Mouse (Mus musculus): ENCODE results near the gene Exosc8.
A peak's percentile ranks its signal among the peaks of the same experiment; 100 is the strongest.
"Not testable (repeated sequence)": the region's sequence is repeated elsewhere in the genome, so short reads cannot be mapped to it uniquely, and the experiment has no call there.

Gene Exosc8

DNA sequence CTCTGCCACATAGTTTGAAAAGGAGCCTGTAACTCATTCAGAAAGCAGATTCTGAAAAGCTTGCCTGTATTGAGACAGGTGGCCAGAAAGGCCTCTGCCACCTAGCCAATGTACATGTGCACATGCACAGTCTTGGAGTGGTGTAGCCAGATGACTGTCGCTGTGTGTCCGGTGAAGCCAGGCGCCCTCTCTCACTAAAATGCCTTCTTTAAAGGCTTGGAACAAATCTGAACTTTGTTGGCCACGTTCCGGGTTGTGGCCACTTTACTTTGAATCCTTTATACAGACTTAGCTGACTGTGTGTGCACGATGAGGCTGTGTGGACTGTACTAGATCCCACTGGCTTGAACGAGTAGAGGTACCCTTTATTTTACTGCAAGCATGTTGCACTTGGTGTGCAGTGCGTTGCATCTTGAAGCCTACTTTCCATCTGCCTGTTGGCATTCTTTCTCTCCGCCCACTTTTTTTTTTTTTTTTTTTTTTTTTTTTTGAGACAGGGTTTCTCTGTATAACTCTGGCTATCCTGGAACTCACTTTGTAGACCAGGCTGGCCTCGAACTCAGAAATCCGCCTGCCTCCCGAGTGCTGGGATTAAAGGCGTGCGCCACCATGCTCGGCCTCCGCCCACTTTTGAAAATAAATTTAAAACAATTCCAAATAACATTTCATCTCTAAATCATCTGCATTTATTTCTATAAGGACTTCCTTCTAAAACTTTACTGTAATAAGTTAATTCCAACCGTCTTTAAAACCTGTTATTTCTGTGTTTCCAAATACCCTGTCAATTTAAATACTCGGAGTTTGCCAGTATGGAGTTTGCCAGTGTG, 1.1 kb upstream of the Exosc8 start:
- ATAC-seq (ENCODE audit: insufficient number of reproducible peaks, low FRiP score, low TSS enrichment) = no peak

DNA sequence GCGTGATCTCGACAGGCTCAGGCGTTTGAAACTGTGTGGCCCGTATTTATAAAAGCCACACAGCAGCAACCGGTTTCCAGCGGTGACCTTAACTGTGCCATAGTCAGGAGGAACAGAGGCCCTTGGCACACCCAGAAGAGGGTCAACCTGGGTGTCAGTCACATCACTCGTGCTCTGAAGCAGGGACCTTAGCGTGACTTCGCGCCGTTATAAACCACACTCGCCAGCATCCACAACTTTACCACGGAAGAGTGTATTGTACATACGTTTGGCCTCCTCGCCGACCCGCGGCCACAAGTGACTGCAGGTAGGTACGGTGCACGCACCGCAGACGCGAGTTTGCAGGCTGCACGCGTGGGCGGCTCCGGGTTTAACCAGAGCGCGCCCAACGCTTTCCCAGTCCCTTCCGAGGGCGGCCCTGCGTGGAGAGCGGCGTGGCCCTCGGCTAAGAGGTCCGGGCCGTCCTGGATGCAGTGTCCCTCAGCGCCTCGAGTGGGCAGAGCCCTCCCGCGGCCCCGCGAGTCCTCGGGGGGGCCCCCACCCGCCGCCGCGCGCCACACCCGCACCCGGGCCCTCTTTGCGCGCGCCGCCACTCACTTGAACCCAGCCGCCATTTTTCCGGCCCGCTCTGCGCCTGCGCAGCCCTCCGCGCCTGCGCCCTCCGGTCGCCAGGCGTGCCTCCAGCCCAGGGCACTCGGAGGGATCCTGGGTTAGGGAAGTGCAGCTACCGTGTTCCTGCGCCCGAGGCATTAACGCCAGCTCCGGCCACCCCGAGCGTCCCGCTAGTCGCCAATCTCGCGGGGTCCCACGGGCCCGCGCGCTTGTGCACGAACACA, 564 bp downstream of the Exosc8 start:
- peak; percentile 89 for ATAC-seq (ENCODE audit: insufficient number of reproducible peaks, low FRiP score, low TSS enrichment)

- no peak for ATAC-seq (ENCODE audit: insufficient number of reproducible peaks, low FRiP score, low TSS enrichment)
Observed at GRCm38 (mm10) chr3:54732371-54732770, 2.8 kb downstream of the Exosc8 start.

DNA sequence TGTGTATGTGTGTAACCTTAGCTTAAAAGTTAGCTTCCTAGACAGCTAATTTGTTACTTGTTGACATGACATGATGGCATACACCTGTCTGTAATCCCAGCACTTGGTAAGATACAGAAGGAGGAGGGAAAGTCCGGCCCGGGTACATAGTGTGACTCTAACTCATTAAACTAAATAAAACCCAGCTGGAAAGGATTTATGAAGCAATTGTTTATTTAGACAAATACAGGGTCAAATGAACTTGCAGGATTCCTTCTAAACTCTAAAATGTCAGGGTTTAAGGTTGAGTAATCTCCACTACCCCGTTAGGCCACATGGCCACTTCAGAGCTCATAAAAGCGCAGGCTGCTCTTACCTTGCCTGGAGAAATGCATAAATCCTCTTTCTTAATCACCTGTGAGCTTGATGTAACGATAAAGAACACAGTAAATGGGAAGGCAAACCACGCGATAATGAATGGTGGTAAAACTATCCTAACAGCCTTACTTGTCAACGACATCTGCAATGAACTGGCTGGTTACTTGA, 3.5 kb downstream of the Exosc8 start:
- ATAC-seq (ENCODE audit: insufficient number of reproducible peaks, low FRiP score, low TSS enrichment) = no peak

- ATAC-seq (ENCODE audit: insufficient number of reproducible peaks, low FRiP score, low TSS enrichment) = no peak
Observed at GRCm38 (mm10) chr3:54728100-54728499, 7.1 kb downstream of the Exosc8 start.

- ATAC-seq (ENCODE audit: insufficient number of reproducible peaks, low FRiP score, low TSS enrichment) = no peak
Observed at GRCm38 (mm10) chr3:54727588-54727987, 7.6 kb downstream of the Exosc8 start.

GRCm38 (mm10) chr3:54725344-54725743, 9.8 kb downstream of the Exosc8 start:
- ATAC-seq (ENCODE audit: insufficient number of reproducible peaks, low FRiP score, low TSS enrichment) = no peak

GRCm38 (mm10) chr3:54723741-54724500, 11.3 kb downstream of the Exosc8 start:
- ATAC-seq (ENCODE audit: insufficient number of reproducible peaks, low FRiP score, low TSS enrichment) = no peak

DNA sequence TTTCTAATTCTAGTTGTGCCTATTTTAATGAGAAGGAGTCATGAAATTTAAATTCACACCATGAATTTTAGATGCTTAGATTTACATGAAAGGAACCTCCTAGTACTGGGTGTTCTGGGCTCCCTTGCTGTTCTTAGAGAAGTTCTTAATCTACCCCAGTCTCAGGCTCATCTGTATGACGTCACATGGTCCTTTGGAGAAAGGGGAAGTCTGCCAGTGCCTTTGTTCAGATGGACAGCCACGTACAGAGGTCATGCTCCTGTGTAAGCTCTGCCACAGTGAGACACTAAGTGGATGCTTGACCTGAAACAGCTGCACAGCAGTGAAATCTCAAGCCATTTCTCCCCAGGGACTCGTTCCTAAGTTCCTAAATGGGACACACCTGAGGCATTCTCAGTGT, 16.2 kb downstream of the Exosc8 start:
- ATAC-seq (ENCODE audit: insufficient number of reproducible peaks, low FRiP score, low TSS enrichment) = no peak

- no peak for ATAC-seq (ENCODE audit: insufficient number of reproducible peaks, low FRiP score, low TSS enrichment)
Observed at GRCm38 (mm10) chr3:54717348-54717747, 17.8 kb downstream of the Exosc8 start.

- no peak for ATAC-seq (ENCODE audit: insufficient number of reproducible peaks, low FRiP score, low TSS enrichment)
Observed at GRCm38 (mm10) chr3:54715461-54715860, 19.7 kb downstream of the Exosc8 start.

GRCm38 (mm10) chr3:54714253-54714652, 20.9 kb downstream of the Exosc8 start, which contains the start of gene Gm21958:
TSS of gene Gm21958 (minus strand) at chr3:54714353.
- no peak for ATAC-seq (ENCODE audit: insufficient number of reproducible peaks, low FRiP score, low TSS enrichment)

DNA sequence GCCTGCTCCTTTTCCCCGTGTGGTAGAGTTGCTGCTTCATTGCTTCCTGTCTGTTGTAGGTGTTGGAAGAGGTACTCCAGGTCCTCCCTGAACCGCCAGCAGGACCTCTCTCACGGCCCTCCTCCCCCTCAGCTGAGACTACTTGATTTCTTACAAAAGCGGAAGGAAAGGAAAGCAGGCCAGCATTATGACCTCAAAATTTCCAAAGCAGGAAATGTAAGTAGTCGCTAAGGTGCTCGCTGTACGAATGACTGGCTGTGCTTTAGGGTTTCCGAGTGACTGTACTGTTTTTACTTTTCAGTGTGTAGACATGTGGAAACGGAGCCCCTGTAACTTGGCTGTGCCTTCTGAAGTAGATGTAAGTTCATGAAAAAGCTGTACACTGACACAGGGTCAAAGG, 26.2 kb downstream of the Exosc8 start:
- no peak for ATAC-seq (ENCODE audit: insufficient number of reproducible peaks, low FRiP score, low TSS enrichment)

GRCm38 (mm10) chr3:54704106-54704505, 31.1 kb downstream of the Exosc8 start:
- ATAC-seq (ENCODE audit: insufficient number of reproducible peaks, low FRiP score, low TSS enrichment) = not testable (repeated sequence)

- ATAC-seq (ENCODE audit: insufficient number of reproducible peaks, low FRiP score, low TSS enrichment) = no peak
Observed at GRCm38 (mm10) chr3:54699759-54700301, 35.4 kb downstream of the Exosc8 start.

GRCm38 (mm10) chr3:54693056-54693415, 42.2 kb downstream of the Exosc8 start:
- no peak for ATAC-seq (ENCODE audit: insufficient number of reproducible peaks, low FRiP score, low TSS enrichment)

DNA sequence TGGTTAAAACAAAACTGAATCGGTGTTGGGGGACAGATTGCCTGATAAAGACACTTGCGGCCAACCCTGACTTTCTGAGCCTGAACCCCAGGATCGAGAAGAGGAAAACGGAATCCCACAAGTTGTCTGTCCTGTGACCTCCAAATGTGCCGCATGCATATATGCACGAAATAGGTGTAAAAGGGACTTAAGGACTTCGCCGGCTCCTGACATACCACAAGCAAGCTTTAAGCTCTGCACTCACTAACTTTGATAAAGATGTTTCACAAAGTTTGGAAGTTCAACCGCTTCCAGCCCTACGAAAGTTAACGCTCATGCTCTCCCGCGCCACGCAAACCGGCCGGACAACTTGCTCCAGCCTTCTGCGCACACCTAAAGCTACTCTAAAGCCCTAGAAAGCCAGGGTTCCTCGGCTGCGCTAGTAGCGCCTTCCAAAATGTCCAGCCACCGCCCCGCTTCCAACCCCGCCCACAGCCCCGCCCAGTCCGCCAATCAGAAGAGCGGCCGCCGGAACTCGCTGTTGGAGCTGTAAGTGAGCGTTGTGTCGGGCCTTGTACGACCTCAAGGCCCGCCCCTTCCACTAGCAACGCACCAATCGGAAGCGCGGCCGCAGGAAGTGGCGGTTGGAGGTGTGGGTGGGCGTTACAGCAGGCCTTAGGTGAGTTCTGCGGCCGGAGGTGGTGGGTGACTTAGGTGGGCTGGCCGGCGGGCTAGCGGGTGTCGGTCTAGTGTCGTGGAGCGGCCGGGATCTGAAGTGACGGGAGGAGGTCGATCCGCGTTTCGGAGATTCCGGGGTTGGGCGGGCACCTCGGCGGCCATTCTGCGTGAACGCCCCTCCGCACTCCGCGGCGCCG, 42.8 kb downstream of the Exosc8 start, which contains the start of gene Supt20:
TSS of gene Supt20 (plus strand) at position 606 of the 854 bp plus-strand sequence.
- peak; percentile 99 for ATAC-seq (ENCODE audit: insufficient number of reproducible peaks, low FRiP score, low TSS enrichment)

- no peak for ATAC-seq (ENCODE audit: insufficient number of reproducible peaks, low FRiP score, low TSS enrichment)
Observed at GRCm38 (mm10) chr3:54689091-54689490, 46.1 kb downstream of the Exosc8 start.

- ATAC-seq (ENCODE audit: insufficient number of reproducible peaks, low FRiP score, low TSS enrichment) = no peak
Observed at GRCm38 (mm10) chr3:54687245-54687644, 47.9 kb downstream of the Exosc8 start.

Data from cerebellum, adult (tissue).